Mouse (Mus musculus) cerebellum, postnatal 4 days (tissue): ENCODE results near the gene Stn1.
"Not testable (repeated sequence)": the region's sequence is repeated elsewhere in the genome, so short reads cannot be mapped to it uniquely, and the experiment has no call there.

Experiments
- DNase-seq, 2 experiments: peaks; one replicate each; pipeline ENCODE4 v3.0.0; 2022; ENCODE audit warnings: low spot score in 2 of 2, mixed read lengths in 1 of 2

Stn1 gene

DNA sequence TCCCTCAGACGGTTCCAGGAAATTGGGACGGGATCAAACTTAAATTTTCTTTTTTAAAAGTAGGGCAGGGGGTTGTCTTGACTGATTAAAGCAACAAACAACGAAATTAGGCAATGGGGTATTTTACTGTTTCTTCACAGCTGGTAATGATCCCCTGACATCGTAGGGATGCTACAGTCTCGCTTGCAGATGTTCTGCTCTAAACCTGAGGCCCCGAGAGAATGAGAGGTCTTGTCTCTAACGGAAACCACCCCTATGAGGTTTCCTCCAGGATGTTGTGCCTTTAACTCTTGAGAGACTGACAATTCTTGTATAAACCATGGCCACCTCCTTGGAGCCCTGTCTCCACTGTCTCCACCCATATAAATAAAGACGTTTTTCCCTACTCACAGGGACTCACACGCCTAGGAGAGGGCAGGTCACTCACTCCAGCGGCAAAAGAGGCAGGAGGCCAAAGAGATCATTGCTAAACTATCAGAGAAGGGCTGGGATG, at the start of gene Stn1:
Gene Stn1 (minus strand): TSS at position 208 of the 493 bp plus-strand sequence.
- DNase-seq, result no peak

DNA sequence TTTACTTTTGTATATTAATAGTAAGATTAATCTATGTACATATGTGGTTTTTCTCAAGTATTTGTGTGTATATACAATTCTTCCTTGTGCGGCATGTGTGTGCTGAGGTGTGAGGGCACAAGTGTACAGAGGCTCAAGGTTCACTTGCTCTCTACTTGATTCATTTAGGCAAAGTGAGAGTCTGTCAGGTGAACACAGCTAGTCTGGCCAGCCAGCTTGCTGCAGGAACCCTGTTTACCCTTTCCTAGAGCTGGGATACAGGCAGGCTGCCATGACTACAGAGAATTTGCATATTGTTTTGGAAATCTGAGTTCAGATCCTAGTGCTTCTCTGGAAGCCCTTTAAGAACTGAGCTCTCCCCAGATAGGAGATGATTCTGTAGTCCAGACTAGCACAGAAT, 49.7 kb upstream of the Stn1 start:
- no peak for DNase-seq

DNA sequence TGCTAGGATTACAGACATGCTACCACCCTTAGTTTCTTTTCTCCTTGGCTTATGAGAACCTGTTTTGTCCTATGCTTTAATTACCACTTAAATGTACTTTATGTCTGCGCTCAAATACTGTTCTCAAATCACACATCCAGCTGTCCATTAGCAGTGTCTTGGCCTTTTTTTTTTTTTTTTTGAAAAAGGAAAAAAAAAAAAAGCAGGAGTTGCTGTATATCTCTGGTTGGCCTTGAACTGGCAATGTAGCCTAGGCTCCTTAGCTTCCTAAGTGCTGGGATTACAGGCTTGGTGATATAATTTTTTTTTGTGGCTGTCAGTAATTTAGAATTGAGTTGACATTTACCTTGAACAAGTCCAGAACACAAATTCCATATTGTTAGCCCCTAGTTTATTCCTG, 48.5 kb upstream of the Stn1 start:
- no peak for DNase-seq

DNA sequence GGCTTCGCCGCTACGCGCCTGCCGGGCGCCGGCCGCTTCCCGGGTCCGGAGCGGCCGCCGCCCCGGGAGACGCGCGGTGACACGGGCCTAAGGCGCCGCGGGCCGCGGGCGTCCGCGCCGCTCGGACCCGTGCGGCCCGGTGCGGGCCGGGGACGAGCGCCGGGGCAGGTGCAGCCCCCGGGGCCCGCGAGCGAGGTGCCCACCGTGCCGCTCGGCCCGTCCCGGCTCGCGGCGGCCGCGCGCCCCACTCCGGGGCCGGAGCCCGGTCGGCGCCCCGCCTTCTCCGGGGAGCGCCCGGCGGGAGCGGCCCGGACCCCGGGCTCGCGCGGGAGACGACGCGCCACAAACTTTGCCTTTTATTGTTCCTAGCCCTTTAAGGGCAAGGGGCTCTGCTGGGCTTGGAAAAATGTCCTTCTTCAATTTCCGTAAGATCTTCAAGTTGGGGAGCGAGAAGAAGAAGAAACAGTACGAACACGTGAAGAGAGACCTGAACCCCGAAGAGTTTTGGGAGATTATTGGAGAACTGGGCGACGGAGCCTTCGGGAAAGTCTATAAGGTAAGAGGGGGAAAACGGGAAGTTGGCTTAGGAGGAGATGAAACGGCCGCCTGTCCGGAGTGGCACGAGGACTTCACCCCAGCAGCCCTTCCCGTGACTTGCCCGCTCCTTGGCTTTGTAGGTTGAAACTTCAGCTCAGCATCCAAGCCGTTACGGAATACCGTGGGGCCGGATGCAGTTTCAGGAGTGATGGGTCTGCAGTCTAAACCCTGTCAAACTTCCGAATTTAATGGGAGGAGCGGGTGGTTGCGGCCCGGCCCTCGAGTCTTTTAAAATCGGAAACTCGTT, 42.7 kb upstream of the Stn1 start:
- DNase-seq, result peak in 1 of 2 experiments; percentile 9

DNA sequence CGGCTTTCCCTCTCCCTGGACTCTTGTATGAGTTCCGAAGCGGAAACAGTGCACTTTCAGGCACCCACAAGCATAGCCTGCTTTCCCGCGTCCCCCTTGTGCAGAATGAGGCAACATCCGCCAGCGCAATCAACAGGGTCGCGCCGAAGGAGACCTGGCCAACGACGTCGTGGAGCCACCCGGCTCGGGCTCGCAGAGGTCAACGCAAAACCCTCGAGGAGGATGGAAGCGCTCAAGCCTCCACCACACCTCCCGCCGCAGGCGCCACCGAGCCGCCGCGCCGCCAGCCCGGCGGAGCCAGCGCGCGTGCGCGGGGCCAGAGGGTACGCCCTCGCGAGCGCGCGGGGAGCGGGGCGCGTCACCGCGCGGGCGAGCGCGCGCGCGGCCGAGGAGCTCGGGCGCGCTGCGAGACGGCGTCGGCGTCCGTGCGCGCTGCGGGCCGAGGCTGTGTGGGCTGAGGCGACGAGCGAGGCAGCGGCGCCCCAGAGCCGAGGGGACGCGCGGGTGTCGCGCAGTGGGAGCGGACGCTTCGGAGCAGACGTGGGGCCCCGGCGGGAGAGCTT, 42.0 kb upstream of the Stn1 start, which contains the start of gene Slk:
Gene Slk (plus strand): TSS at position 454 of the 563 bp plus-strand sequence.
- DNase-seq, result peak; percentile 38 to 85

DNA sequence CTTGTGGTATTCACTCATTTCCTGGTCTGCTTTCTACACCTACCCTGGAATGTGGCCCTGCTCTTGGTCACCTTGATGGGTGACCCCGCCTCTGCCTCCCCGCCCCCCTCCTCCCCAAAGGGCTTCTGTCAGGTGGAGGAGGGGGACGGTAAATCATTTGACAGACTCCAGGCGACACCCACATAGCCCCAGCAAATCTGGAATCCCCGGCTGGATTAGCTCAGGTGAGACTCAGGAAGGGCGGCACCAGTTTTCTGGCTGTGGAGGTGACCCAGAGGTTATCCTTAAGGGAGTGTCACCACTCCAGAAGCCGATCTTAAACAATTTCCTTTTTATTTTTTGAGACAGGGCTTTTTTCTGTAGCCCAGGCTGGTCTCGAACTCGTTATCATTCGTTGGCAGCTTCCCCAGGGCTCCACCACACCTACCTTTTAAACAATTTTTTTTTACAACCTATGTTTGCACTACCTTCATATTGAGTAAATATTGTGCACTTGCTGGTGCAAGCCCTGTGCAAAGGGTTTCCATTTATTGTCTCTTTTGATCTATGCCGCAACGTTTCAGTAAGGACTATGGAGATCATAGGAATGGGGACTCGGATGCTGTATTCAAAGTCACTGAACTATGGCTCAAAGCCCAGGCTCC, 41.4 kb upstream of the Stn1 start:
- no peak for DNase-seq

DNA sequence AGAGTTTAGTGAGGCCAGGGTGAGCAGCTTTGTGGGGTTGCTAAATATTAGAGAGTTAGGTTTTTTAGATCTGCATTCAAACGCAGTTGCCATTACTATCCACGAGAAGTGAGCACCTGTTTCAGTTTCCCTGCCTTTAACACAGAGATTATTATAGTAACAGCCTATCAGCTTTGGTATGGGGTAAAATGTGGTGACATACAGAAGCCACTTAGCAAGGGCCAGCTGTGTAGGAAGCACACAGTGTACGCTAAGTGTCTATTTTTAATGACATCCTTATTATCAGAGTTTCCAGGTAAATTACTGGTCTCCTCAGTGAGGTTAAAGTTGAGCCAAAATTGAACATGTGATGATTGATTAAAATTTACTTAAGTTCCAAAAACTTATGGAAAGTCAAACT, 36.4 kb upstream of the Stn1 start:
- DNase-seq, result no peak

DNA sequence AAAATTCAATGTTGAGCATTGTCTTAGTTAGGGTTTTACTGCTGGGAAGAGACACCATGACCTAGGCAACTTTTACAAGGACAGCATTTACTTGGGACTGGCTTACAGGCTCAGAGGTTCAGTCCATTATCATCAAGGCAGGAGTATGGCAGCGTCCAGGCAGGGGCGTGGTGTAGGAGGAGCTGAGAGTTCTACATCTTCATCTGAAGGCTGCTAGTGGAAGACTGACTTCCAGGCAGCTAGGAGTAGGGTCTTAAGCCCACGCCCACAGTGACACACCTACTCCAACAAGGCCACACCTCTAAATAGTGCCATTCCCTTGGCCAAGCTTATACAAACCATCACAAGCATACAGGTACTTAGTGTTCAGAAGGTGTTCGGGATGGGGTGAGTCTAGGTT, 34.7 kb upstream of the Stn1 start:
- not testable (repeated sequence) for DNase-seq

DNA sequence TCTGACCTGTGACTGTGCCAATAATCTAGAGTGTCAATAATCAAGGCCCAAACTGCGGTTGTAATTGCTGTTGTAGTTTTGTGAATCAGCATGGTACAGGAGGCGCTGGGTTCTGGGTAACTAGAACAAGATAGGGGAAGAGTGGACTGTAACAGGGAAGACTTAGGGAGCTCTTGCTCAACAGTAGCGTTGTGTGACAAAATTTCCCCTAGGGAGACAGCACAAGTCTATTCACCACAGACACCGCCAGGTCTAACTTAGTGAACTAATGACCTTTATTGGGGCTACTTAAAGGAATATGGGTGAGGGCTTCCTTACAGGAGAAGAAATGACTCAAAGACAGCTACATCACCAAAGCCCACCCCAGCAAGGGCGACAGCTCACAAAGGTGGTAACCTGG, 32.7 kb upstream of the Stn1 start:
- no peak for DNase-seq

DNA sequence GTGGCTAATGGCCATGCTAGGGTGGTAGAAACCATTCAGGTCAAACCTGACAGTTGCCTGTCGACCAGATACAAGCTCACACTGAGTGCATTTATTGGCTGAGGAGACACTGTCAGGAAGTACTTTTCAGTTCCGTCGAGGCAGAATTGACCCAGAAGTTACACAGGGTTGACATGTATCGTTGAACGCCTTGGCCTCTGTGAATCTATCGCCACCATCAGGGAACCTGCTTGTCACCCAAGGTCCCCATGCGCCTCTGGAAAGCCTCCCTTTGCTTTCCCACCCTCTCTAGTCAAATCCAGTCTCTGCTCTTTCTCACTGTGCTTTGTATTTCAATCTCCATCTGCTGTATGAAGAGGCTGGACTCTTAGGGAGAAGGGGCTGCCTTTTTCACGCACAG, 28.7 kb upstream of the Stn1 start:
- no peak for DNase-seq

DNA sequence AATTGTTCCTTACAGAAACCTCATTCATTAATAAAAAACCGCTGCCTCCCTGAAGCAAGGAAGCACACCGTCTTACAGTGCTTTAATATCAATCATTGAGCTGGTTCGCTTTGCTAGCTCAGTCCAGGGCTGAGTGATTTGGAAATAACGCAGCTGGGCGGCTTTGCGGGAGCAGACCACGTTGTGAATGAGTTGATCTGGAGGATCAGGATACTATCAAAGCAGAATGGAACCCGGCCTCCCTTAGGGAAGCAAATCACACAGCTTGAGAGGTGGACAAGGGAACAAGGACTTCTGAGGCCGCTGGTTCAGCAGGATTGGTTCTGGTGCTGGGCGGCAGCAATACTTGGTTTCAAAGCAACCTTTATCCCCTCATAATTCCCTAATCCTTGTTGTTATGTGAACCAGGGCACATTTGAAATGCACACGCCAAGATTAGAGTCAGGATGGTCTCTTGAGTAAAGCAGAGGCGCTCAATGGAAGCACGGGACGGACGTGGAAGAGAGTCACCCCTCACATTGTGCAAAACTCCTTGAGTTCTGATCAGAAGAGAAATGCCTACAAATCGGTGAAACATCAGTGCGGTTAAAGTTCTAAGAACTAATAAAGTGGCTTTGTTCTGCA, 27.8 kb upstream of the Stn1 start:
- DNase-seq, result no peak

DNA sequence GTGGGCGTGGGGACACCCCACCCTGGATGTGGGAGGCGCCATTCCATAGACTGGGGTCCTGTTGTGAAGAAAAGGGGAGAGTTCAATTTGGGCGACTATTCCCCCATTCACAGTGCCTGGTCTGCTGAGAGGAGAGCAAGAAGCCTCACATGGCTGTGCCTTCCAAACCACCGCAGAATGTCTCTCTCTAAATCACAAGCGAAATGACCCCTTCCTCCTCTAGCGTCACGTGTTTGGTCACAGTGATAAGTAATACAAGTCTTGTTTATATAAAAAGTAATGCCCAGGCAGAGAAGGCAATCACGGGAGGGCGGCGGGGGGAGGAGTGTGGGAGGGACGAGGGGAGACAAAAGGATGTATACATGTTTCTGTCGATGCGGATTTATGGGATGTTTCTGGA, 26.4 kb upstream of the Stn1 start:
- no peak for DNase-seq

DNA sequence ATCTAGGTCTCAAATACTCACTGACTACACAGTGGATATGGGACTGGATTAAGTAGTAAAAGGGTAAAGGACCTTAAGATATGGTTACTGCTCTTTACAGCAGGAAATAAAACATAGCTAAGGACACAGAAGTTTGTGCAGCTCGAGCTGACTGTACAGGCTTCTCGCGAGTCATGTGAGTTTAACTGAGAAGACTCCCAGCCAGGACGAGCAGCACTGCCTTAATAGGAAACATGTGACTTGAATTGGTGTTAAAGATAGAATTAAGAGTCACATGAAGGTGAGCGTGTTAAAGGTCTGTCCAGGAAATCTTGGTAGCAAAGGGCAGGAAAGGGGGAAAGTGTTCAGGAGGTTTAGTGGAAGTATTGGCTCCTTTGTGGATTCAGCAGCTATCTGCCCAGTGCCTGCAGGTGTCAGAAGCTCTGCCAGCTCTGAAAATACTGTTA, 24.7 kb upstream of the Stn1 start:
- DNase-seq, result no peak

DNA sequence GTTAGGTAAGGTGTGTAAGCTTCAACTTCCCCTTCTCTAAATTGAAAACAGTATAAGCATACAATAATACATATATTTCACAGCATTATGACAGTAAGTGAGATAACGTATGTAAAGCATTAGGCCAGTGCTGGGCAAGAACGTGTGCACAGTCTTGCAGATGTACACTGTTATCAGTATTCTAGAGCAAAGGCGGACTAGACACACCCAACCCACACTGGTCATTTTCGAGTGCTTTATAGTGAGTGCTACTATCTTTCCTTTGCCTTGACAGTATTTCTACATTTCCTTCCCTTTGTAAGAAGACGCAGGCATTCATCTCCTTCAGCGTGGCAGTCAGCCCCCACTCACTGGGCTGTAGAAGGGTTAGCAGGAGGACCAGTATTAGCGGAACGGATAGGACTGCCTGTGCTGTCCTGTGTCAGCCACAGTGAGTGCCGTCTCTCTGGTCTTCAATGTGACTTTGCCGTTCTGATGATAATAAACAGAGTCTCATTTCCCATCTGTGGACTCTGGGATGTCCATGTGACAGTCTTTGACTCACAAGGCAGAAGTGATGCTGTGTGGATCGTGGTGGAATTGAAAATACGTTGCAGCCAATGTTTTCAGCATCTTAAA, 23.3 kb upstream of the Stn1 start:
- no peak for DNase-seq

DNA sequence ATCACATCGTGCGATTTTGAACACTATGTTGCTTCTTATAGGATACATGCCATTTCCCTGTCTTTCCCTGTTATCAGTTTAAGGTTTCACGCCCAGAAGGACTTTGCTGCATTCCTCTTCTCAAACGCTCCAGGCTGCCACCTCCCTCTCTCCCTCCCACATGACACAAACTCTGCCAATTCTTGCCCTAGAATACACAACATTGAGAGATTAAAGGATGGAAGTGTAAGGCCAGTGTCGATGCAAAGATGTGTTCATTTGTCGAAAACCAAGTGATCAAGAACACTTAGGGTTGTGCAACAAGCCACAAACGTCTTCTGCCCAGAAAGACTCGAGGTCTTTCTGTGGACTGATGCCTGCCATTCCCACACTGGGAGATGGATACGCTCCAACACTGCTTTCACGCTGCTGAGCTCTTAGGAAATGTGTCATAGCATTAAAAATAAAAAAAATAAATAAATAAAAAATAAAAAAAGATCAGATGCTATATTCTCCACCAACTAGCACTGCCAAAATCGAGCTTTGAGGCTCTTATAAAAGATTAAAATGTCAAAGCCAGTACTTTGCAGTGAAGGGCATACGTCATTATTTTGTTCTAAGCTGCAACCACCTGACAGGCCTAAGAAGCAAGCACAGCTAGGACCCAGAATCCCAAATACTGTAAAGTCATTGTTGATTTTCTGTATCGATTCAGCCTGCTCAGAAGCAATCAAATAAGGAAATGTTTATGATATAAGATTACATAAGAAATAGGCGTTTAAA, 22.6 kb upstream of the Stn1 start:
- no peak for DNase-seq

DNA sequence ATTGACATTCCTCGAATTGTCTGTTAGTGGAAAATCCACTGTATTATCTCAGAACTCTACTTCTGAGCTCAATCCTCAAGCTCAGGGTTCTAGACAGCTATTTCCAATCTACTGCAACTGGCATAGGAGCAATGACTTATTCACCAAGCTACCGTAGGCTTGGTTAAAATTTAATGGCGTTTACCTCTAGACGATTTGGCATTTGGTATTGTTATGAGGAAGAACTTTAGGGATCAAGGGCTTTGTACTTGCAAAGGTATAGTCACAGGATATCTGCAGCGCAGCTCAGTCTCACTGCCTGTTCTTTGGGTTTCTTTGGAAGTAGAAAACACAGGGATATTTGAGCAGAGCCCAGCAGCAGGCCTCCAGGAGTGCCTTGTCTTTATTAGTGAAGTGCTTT, 21.8 kb upstream of the Stn1 start:
- no peak for DNase-seq

DNA sequence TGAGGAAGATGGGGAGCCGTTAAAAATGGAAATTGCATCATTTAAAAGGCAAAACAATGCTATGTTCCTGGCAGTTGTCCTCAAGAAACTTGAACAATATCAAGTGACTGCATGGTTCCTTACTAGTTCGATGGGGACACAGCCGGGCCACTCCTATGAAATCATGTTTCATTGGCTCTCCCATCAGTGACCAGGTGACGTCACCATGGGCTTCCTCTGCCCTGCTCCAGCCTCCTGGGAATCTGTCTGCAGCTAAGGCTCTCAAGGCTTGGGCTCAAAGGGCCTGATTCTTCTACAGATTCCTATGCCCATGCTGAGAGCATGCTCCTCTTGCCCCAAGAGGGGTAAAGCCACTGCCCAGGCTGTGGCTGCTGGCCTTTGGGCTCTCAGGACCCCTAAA, 12.3 kb upstream of the Stn1 start:
- DNase-seq, result no peak

DNA sequence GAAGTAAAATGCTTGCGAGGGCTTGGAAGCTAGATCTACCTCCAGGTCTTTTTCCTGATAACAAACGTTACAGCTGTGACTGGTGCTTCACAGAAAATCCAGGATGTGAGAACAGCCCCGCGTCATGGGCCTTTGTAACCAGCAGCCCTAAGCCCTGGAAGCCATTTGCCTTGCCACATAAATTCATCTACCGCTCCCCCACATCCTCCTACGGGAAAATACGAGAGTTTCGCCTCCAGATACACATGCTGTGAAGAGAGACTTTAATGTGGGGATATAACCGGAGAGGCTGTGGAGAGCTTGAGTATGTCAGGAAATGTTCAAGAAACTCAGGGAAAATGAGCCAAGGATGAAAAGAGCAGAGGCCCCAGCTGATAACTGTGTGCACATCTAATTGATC, 11.9 kb upstream of the Stn1 start:
- DNase-seq, result no peak

DNA sequence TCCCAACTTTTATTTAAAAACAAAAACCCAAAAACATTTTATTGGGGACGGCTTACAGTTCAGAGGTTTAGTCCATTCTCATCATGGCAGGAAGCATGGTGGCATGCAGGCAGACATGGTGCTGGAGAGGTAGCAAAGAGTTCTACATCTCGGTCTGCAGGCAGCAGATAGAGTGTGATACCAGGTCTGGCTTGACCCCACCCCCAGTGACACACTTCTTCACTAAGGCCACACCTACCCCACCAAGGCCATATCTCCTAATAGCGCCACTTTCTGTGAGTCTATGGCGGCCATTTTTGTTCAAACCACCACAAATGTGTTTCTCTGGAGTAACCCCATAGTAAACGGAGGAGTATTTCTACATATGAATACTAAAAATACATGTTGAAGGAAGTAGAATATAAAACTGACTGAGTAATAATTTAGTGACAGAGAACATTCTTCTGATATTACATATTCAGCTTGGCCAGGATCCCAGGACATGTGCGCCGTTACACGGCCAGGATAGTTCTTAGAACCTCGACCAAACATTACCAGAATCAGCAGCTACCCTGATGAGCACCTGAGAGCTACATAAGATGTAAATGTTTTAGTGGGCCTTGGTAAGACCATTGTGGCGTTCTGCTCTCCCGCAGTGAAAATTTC, 11.2 kb upstream of the Stn1 start:
- DNase-seq, result no peak

DNA sequence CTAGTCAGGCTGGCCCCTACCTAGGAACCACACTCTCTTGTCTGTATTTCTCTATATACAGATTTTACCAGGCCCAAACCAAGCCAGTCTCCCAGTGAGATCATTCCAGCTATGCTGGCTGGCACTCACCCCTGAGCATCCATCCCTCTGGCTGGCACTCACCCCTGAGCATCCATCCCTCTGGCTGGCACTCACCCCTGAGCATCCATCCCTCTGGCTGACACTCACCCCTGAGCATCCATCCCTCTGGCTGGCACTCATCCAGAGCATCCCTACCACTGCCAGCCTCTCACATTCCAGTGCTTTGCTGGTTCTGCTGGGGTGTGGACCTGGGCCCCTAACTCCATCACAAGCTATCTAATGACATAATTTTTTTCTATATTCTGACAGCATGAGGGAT, 8.2 kb upstream of the Stn1 start:
- peak in 1 of 2 experiments; percentile 47 for DNase-seq

DNA sequence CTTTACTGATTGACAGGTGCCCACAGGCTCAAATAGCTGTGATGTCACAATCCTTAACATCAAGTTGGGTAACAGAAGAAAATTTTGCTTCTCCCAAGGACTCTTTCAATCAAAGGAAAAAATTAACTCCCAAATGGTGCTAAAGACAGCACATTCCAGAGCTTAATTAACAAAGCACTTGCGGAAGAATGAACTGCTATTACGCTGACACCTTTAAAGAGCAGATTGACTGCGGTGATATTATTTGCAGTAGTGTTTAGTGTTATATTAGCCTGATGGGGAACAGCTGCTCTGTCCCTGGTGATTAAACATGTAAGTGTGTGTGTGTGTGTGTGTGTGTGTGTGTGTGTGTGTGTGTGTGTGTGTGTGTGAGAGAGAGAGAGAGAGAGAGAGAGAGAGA, 7.7 kb upstream of the Stn1 start:
- DNase-seq, result no peak
